Mouse (Mus musculus) brown adipose tissue, adult 24 weeks (tissue): Measurements from ENCODE around the gene Ung. TPM values are rescaled to one million over a fixed set of nuclear protein-coding genes. Genes with fewer than 3 reads are reported as not detected.

Experiments used
- H3K27ac ChIP-seq: fragments of 200-500 bp; replicated peaks from 2 replicates; pipeline ENCODE4 v1.5.1; 2012; ENCODE audit warnings: low read depth, mild to moderate bottlenecking, low read length
- H3K4me1 ChIP-seq: fragments of 200-500 bp; 2 replicates; pipeline ENCODE4 v1.6.1; 2012; ENCODE audit warnings: low read length, mixed read lengths; ENCODE audit not compliant: control insufficient read depth, insufficient read depth, insufficient read length
- H3K4me3 ChIP-seq: fragments of 200-500 bp; 2 replicates; pipeline ENCODE4 v1.5.1; 2012; ENCODE audit warnings: low read depth, mild to moderate bottlenecking, low read length, moderate library complexity; ENCODE audit not compliant: insufficient read depth
- polyA plus RNA-seq: library from polyadenylated mRNA; stranded (reverse); fragments of >200 nt; gene quantifications from 2 replicates; pipeline ENCODE4 v1.2.4, GENCODE M21; 2012; ENCODE audit not compliant: missing spikeins, insufficient read depth, insufficient read length

Gene Ung
- polyA plus RNA-seq = 4.4 and 5.2 TPM in 2 replicates

DNA sequence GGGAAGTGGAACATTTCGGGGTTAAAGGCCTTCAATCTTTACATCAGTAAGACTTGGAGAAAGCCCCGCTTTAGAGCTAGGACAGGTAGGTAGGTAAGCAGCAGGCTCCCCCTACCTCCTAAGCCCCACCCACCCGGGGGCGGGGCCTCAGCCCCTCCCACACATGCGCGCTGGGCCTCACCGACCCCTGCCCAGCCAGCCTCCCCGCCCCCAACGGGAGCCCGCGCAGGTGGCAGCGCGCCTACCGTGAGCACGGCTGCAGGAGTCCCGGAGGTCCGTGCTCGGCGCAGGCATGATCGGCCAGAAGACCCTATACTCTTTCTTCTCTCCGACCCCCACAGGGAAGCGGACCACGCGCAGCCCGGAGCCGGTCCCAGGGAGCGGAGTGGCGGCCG lies at the start of gene Ung:
Gene Ung, plus strand, starts transcription at position 176 of the 395 bp plus-strand sequence.
- Histone ChIP-seq H3K27ac (peak within 1 kb of the TSS; percentile 23; the same call in 1 of the 2 replicates), H3K4me3 (peak within 1 kb of the TSS; percentile 68), H3K4me1 (peaks cover 6% of the 10 kb centered on the region)

DNA sequence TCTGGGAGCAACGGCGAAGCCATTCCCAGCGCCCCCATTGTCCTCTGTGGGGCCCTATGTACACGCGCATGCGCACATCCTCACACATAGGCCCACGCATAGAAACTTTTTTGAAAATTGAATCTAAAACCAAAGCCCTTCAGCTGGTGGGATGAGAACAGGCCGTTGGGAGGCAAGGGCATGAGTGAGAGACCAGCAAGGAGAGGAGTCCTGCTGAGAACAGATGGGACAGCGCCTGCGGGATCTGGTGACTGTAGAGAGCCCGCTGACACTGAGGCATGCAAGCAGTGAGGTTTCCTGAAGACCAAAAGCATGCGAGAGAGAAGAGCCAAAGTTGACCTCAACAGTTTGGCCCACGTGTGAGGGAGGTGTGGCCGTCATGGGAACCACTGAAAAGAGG lies 44.7 kb upstream of the Ung start:
- Histone ChIP-seq H3K4me1 (no peaks in the 10 kb centered on the region), H3K27ac (no peak overlapping the region)

GRCm38 (mm10) chr5:114087875-114088480 lies 42.2 kb upstream of the Ung start:
- H3K4me3 ChIP-seq = no peak overlapping the region
- no peak overlapping the region for H3K27ac ChIP-seq
- H3K4me1 ChIP-seq = no peaks in the 10 kb centered on the region

More for the DNA sequence above, 44.7 kb upstream of the Ung start:
- H3K4me3 ChIP-seq = no peak overlapping the region

DNA sequence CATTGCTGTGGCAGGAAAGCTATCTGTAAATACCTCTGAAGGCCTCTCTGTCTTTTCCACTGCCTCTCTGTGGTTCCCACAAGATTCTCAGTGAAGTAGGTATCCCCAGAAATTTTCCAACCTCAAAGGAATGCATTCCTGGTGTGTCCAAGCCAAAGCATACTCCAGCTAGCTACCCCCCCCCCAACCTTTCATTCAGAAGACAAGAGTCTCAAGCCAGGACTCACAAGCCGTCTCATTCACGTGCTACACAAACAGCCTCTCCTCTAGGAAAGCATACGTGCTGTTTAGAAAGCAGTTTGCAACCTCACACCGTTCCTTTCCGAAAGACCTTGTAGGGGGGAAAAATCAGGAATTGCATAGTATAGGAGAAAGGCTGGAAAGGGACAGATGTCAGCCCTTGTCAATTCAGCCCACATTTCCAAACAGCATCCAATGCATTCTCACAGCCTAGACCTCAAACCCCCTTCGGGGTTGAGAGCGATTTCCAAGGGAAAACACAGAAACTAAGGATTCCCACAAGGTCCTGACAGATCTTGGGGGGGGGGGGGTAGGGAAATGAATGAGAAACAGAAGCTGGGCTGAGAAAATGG lies 39.7 kb upstream of the Ung start:
- Histone ChIP-seq H3K4me3 (no peak overlapping the region), H3K27ac (no peak overlapping the region), H3K4me1 (no peaks in the 10 kb centered on the region)

DNA sequence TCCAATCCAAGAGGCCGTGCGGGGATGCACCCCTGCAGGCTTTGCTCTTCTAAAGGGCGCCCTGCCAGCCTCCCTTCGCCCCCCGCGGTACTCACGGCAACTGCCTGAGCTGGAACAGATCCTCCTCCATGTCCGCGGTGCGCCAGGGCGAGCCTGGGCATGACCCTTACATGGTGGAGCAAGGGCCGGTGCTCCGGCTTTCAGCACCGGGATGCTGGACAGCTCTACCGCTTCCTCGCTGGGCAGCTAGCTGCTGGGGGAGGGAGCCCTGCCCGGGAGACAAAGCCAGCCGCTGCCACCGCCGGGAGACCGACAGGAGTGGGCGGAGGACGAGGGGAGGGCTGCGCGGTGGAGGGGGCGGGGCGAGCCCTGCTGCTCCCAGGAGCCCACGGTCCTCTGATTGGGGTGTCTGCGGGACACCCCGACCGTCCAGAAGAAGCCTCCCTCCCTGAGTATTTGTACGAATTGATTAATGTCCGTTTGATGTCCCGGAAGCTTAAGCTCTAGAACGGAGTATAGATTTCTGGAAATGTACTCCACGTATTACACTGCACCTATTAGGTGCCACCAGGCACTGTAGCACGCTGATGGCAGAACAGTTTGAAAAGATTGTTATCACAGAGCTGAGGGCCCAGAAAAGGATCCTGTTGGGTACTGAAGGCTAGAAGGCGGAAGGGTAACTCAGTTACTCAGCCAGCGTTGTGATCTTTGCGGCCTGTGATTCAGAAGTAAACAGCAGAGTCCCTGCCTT lies 39.0 kb upstream of the Ung start, which contains the start of gene Svop:
Gene Svop, minus strand, starts transcription at position 514 of the 751 bp plus-strand sequence.
- Histone ChIP-seq H3K4me3 (no peak within 1 kb of the TSS), H3K27ac (no peak within 1 kb of the TSS)

DNA sequence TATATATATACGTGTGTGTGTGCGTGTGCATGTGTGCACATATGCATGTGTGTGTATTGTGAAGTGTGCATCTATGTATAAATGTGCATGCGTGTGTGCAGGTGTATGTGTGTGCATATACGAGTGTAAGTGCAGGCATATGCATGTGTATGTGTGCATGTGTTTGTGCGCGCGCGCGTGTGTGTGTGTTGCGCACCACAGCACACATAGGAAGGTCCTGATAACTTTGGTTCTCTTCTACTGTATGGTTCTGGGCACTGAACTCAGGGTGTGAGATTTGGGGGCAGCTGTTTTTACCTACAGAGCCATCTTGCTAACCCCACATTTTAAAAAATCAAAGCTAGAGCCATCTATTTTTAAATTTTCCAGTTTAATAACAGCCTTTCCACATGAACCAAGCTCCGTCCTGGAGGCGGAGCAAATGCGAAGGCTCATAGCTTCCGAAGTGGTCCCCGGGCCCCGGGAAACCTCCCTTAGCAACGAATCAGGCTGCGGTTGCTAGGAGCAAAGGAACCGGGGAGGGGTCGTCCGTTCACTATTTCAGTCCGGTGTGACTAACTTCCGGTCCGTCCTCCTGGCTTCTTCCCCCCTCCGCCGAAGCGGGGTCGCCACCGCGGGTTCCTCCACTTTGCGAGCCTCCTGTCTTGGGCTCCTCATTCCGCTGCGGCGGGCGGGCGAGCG lies 30.3 kb upstream of the Ung start:
- H3K4me3 ChIP-seq = peak overlapping the region; percentile 76
- H3K27ac ChIP-seq = no peak overlapping the region
- H3K4me1 ChIP-seq = peaks cover 5% of the 10 kb centered on the region; the same call in 1 of the 2 replicates

More for the DNA sequence above, 39.0 kb upstream of the Ung start, which contains the start of gene Svop:
- no peaks in the 10 kb centered on the region for H3K4me1 ChIP-seq

GRCm38 (mm10) chr5:114100390-114101099 lies 29.6 kb upstream of the Ung start:
- peaks cover 5% of the 10 kb centered on the region; the same call in 1 of the 2 replicates for H3K4me1 ChIP-seq
- H3K4me3 ChIP-seq = peak overlapping the region; percentile 76
- H3K27ac ChIP-seq = no peak overlapping the region

DNA sequence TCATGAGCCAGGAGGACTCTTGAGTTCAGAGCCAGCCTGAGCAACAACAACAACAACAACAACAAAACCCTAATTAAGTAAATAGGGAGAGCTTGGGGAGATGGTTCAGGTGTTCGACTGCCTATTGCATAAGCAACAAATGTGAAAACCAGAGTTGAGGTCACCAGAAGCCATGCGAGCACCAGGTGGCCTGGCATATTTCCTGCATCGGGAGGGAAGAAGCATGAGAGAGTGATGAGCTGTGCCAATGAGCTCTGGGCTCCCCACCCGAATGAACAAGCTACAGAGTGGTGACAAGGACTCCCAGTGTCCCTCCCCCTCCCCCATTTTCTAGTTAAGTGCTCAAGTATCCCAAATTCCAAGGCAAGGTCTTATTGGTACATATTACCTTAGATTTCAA lies 28.3 kb upstream of the Ung start:
- peaks cover 5% of the 10 kb centered on the region; the same call in 1 of the 2 replicates for H3K4me1 ChIP-seq
- no peak overlapping the region for H3K4me3 ChIP-seq
- H3K27ac ChIP-seq = no peak overlapping the region

- no peak overlapping the region for H3K4me3 ChIP-seq
- no peak overlapping the region for H3K27ac ChIP-seq
- H3K4me1 ChIP-seq = peaks cover 5% of the 10 kb centered on the region; the same call in 1 of the 2 replicates
Observed at GRCm38 (mm10) chr5:114102807-114103206, 27.4 kb upstream of the Ung start.

DNA sequence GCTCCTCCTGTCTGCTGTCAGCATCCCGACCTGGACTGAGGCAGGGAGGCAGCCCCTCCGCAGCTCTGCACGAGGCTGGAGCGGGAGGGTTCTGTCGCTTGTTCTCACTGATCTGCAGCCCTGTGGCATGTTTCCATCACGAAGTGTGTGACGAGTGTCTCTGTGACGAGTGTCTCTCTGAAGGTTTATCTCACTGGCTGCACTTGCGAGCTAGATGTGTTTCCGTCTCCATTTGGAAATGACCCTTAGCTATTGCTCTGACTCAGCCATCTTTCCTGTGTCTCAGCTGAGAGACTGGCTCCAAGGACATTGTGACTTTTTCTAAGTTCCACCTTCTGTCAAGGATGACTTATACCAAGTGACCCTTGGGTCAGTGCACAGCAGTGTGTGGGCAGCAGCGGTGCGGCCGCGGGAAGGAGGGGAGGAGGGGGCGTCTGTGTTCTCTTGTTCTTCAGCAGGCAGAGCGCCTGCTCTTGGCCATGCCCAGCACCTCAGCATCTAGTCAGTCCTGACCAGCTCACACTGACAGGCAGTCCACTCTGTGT lies 23.7 kb upstream of the Ung start:
- Histone ChIP-seq H3K4me3 (no peak overlapping the region), H3K27ac (no peak overlapping the region), H3K4me1 (no peaks in the 10 kb centered on the region)

GRCm38 (mm10) chr5:114113334-114113733 lies 16.9 kb upstream of the Ung start:
- Histone ChIP-seq H3K27ac (no peak overlapping the region), H3K4me3 (no peak overlapping the region), H3K4me1 (no peaks in the 10 kb centered on the region)

DNA sequence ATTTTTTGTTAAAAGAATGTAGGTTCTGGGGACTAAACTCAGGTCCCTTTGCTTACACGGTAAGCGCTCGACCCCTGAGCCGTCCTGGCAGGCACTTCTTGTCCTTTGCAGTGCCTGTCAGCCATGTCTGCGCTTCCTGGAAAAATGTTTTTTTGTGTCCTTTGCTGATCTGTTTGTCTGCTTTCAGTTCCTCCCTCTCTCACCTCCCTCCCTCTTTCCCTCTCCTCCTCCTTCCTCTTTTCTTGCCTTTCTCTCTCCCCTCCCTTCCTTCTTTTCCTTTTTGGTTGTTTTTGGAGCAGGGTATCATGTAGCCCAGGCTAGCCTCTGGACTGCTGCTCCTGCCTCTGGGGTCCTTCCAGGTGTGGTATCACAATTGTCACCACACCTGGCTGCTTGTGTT lies 15.2 kb upstream of the Ung start:
- H3K4me3 ChIP-seq = no peak overlapping the region
- no peaks in the 10 kb centered on the region for H3K4me1 ChIP-seq
- H3K27ac ChIP-seq = no peak overlapping the region

GRCm38 (mm10) chr5:114116586-114116985 lies 13.6 kb upstream of the Ung start:
- no peak overlapping the region for H3K27ac ChIP-seq
- H3K4me1 ChIP-seq = no peaks in the 10 kb centered on the region
- no peak overlapping the region for H3K4me3 ChIP-seq

DNA sequence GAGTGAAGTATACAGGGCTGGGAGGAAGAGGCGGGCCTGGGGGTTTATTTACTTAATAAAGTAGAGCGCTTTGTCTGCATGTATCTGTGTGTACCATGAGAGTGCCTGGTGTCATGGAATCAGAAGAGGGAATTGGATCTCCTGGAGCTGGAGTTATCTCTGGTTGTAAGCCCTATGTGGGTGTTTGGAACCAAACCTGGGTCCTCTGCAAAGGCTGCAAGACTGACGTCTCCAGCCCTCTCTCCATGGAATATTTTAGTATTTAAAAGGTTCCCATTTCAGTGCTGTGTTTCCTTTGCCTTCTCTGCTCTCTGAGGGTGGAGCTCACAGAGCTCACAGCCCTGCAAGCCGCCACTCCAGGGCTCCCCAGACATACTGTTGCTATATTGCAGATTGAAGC lies 10.4 kb upstream of the Ung start:
- no peaks in the 10 kb centered on the region for H3K4me1 ChIP-seq
- H3K4me3 ChIP-seq = no peak overlapping the region
- H3K27ac ChIP-seq = no peak overlapping the region
